ENCODE assay signal across 20 mouse cellular contexts in genomic region chr7:136221620-136222019, GRCm38 (mm10).
DNase-seq lines count a peak whose midpoint lies in the region; ATAC-seq lines count a peak whose summit lies in the region.
"Had no signal": no experiment of that assay in that cellular context is flagged by ENCODE, and none has a peak within 500 bp of the region (broad histone marks: within the 10 kb centered on the region; RNA-seq: fewer than 3 reads in every experiment).

No protein-coding gene starts in this region.

- peaks cover 15% of the 10 kb centered on the region for H3K27me3 ChIP-seq in forebrain, embryonic 11.5 days (ENCODE audit: control insufficient read depth, insufficient read depth, low read length)
- H3K27me3 ChIP-seq in forebrain, embryonic 16.5 days (replicated peaks; ENCODE audit: control insufficient read depth, insufficient read depth, low read length), result peaks cover 6% of the 10 kb centered on the region; the same call in 1 of the 2 replicates
- no peaks in the 10 kb centered on the region for H3K27me3 ChIP-seq in hindbrain, embryonic 14.5 days (ENCODE audit: control insufficient read depth, insufficient read depth, low read length)
- no peaks in the 10 kb centered on the region for H3K27me3 ChIP-seq in hindbrain, embryonic 16.5 days (replicated peaks; ENCODE audit: control insufficient read depth, insufficient read depth, low read length)
- H3K27me3 ChIP-seq in embryonic facial prominence, embryonic 10.5 days (replicated peaks; ENCODE audit: low read depth, poor library complexity, severe bottlenecking), result peaks cover 20% of the 10 kb centered on the region
- H3K27me3 ChIP-seq in midbrain, embryonic 15.5 days (replicated peaks), result 0 out of 2 replicates have a peak, but pooled peaks cover 2% of the 10 kb centered on the region
- H3K27me3 ChIP-seq: intestine, embryonic 15.5 days had no signal

- H3K4me2 ChIP-seq in forebrain, embryonic 11.5 days (ENCODE audit: low read depth, low read length, severe bottlenecking), result no peak overlapping the region
- H3K4me2 ChIP-seq in forebrain, embryonic 16.5 days (ENCODE audit: low read length), result no peak overlapping the region
- no peak overlapping the region for H3K4me2 ChIP-seq in hindbrain, embryonic 14.5 days (replicated peaks)
- no peak overlapping the region for H3K4me2 ChIP-seq in hindbrain, embryonic 16.5 days (ENCODE audit: low read length)
- no peak overlapping the region for H3K4me2 ChIP-seq in midbrain, embryonic 15.5 days
- H3K4me2 ChIP-seq: embryonic facial prominence, embryonic 12.5 days; forebrain, embryonic 12.5 days; intestine, embryonic 15.5 days had no signal

- DNase-seq in forebrain, embryonic 11.5 days (ENCODE audit: low spot score), result peak; percentile 45
- DNase-seq in hindbrain, embryonic 14.5 days (ENCODE audit: low spot score), result no peak
- peak; percentile 5 for DNase-seq in embryonic facial prominence, embryonic 10.5 days (ENCODE audit: low spot score)
- no peak for DNase-seq in embryo, embryonic 11 days
- DNase-seq: adrenal gland, adult 8-10 months; adrenal gland, postnatal 36 days; B cell, adult 2 months; cerebellum, adult 2 months; cerebellum, postnatal 10 days; forebrain, postnatal 0 days; gastrocnemius, postnatal 25 days; heart, postnatal 10 days had no signal

- H3K4me3 ChIP-seq in forebrain, embryonic 11.5 days (ENCODE audit: low read depth, low read length), result no peak overlapping the region
- H3K4me3 ChIP-seq in forebrain, embryonic 16.5 days (replicated peaks; ENCODE audit: low read length), result no peak overlapping the region
- H3K4me3 ChIP-seq in hindbrain, embryonic 14.5 days (replicated peaks; ENCODE audit: low read length), result no peak overlapping the region
- no peak overlapping the region for H3K4me3 ChIP-seq in hindbrain, embryonic 16.5 days (ENCODE audit: low read length)
- no peak overlapping the region for H3K4me3 ChIP-seq in embryonic facial prominence, embryonic 10.5 days
- no peak overlapping the region for H3K4me3 ChIP-seq in midbrain, embryonic 15.5 days
- H3K4me3 ChIP-seq: embryonic facial prominence, embryonic 12.5 days; forebrain, embryonic 12.5 days; intestine, embryonic 15.5 days had no signal

- no peak overlapping the region for H3K9ac ChIP-seq in forebrain, embryonic 11.5 days (ENCODE audit: low read length)
- H3K9ac ChIP-seq in forebrain, embryonic 16.5 days (replicated peaks; ENCODE audit: low read depth, low read length), result no peak overlapping the region
- no peak overlapping the region for H3K9ac ChIP-seq in hindbrain, embryonic 14.5 days
- no peak overlapping the region for H3K9ac ChIP-seq in hindbrain, embryonic 16.5 days (ENCODE audit: low read depth, low read length)
- no peak overlapping the region for H3K9ac ChIP-seq in midbrain, embryonic 15.5 days
- H3K9ac ChIP-seq: embryonic facial prominence, embryonic 12.5 days; forebrain, embryonic 12.5 days; forebrain, postnatal 0 days; intestine, embryonic 15.5 days had no signal

- WGBS in forebrain, embryonic 11.5 days, result 89% methylated on average over 7 of the region's 7 CpGs
- WGBS in forebrain, embryonic 16.5 days, result 91% methylated on average over 7 of the region's 7 CpGs
- WGBS in hindbrain, embryonic 14.5 days, result 95% methylated on average over 7 of the region's 7 CpGs
- 94% methylated on average over 7 of the region's 7 CpGs for WGBS in hindbrain, embryonic 16.5 days
- 94% methylated on average over 7 of the region's 7 CpGs for WGBS in embryonic facial prominence, embryonic 10.5 days
- WGBS in midbrain, embryonic 15.5 days, result 92% methylated on average over 7 of the region's 7 CpGs

- no peaks in the 10 kb centered on the region for H3K36me3 ChIP-seq in forebrain, embryonic 11.5 days (ENCODE audit: control insufficient read depth, insufficient read depth, low read length)
- no peaks in the 10 kb centered on the region for H3K36me3 ChIP-seq in forebrain, embryonic 16.5 days (ENCODE audit: control insufficient read depth, insufficient read depth)
- no peaks in the 10 kb centered on the region for H3K36me3 ChIP-seq in hindbrain, embryonic 14.5 days (replicated peaks; ENCODE audit: control insufficient read depth, insufficient read depth)
- no peaks in the 10 kb centered on the region for H3K36me3 ChIP-seq in hindbrain, embryonic 16.5 days (ENCODE audit: control insufficient read depth, insufficient read depth, low read length)
- H3K36me3 ChIP-seq in embryonic facial prominence, embryonic 10.5 days (replicated peaks), result no peaks in the 10 kb centered on the region
- H3K36me3 ChIP-seq in midbrain, embryonic 15.5 days (replicated peaks), result no peaks in the 10 kb centered on the region
- H3K36me3 ChIP-seq: embryonic facial prominence, embryonic 12.5 days; forebrain, embryonic 12.5 days; G1E; intestine, embryonic 15.5 days had no signal

- no peaks in the 10 kb centered on the region for H3K9me3 ChIP-seq in forebrain, embryonic 11.5 days (ENCODE audit: control insufficient read depth, low read length)
- no peaks in the 10 kb centered on the region for H3K9me3 ChIP-seq in forebrain, embryonic 16.5 days (ENCODE audit: control insufficient read depth, low read length)
- H3K9me3 ChIP-seq in hindbrain, embryonic 14.5 days (ENCODE audit: control insufficient read depth, low read length), result no peaks in the 10 kb centered on the region
- no peaks in the 10 kb centered on the region for H3K9me3 ChIP-seq in hindbrain, embryonic 16.5 days (ENCODE audit: control insufficient read depth, low read length)
- no peaks in the 10 kb centered on the region for H3K9me3 ChIP-seq in embryonic facial prominence, embryonic 10.5 days
- H3K9me3 ChIP-seq in midbrain, embryonic 15.5 days, result no peaks in the 10 kb centered on the region
- H3K9me3 ChIP-seq: embryonic facial prominence, embryonic 12.5 days; forebrain, embryonic 12.5 days; intestine, embryonic 15.5 days had no signal

- H3K4me1 ChIP-seq in forebrain, embryonic 11.5 days (replicated peaks; ENCODE audit: control insufficient read depth, insufficient read depth, low read length), result peaks cover 11% of the 10 kb centered on the region
- H3K4me1 ChIP-seq in forebrain, embryonic 16.5 days (replicated peaks; ENCODE audit: control insufficient read depth, insufficient read depth, low read length), result peaks cover 18% of the 10 kb centered on the region
- H3K4me1 ChIP-seq in hindbrain, embryonic 14.5 days (replicated peaks; ENCODE audit: control insufficient read depth, insufficient read depth, low read length), result peaks cover 26% of the 10 kb centered on the region
- peaks cover 16% of the 10 kb centered on the region for H3K4me1 ChIP-seq in hindbrain, embryonic 16.5 days (ENCODE audit: control insufficient read depth, insufficient read depth, low read depth, low read length)
- peaks cover 42% of the 10 kb centered on the region for H3K4me1 ChIP-seq in embryonic facial prominence, embryonic 10.5 days
- H3K4me1 ChIP-seq in midbrain, embryonic 15.5 days, result peaks cover 33% of the 10 kb centered on the region

- H3K27ac ChIP-seq in forebrain, embryonic 11.5 days (ENCODE audit: low read depth, low read length), result no peak overlapping the region
- no peak overlapping the region for H3K27ac ChIP-seq in forebrain, embryonic 16.5 days (ENCODE audit: low read length)
- H3K27ac ChIP-seq in hindbrain, embryonic 14.5 days, result peak overlapping the region; percentile 29; the same call in 1 of the 2 replicates
- H3K27ac ChIP-seq in hindbrain, embryonic 16.5 days (ENCODE audit: low read depth, low read length), result no peak overlapping the region
- no peak overlapping the region for H3K27ac ChIP-seq in embryonic facial prominence, embryonic 10.5 days (replicated peaks)
- 0 out of 2 replicates have a peak overlapping the region, but pooled peaks have one; percentile 13 for H3K27ac ChIP-seq in midbrain, embryonic 15.5 days
- H3K27ac ChIP-seq: embryonic facial prominence, embryonic 12.5 days; intestine, embryonic 15.5 days had no signal

- ATAC-seq in forebrain, embryonic 11.5 days (replicated peaks; ENCODE audit: low FRiP score), result no peak
- no peak for ATAC-seq in forebrain, embryonic 16.5 days
- ATAC-seq in hindbrain, embryonic 14.5 days (ENCODE audit: low FRiP score), result no peak
- ATAC-seq in hindbrain, embryonic 16.5 days, result no peak
- ATAC-seq in midbrain, embryonic 15.5 days (replicated peaks), result no peak
- ATAC-seq: CD4-positive, CD25-positive, alpha-beta regulatory T cell, adult 4 months; intestine, embryonic 15.5 days had no signal

Comparison
In these comparisons a context has a peak if more than half of its experiments do, and no peak if none do; other contexts are left out.
1. H3K27ac ChIP-seq: peak in hindbrain, embryonic 14.5 days (single experiment) and midbrain, embryonic 15.5 days (single experiment); none in forebrain, embryonic 11.5 days (single experiment), forebrain, embryonic 16.5 days (single experiment), hindbrain, embryonic 16.5 days (single experiment) and embryonic facial prominence, embryonic 10.5 days (single experiment).
2. DNase-seq: peak in forebrain, embryonic 11.5 days (single experiment) and embryonic facial prominence, embryonic 10.5 days (single experiment); none in hindbrain, embryonic 14.5 days (single experiment) and embryo, embryonic 11 days (single experiment).